Mouse (Mus musculus) liver, postnatal 0 days (tissue): ENCODE measurements at regions not wholly inside any gene's neighbourhood (a gene's known extent, or its start where the extent isn't known, plus 50 kb on each side); places are given as distances from the start of the nearest gene placed in this dataset.

ENCODE experiments used
- CTCF ChIP-seq: sonication (generic); IDR thresholded peaks from 2 replicates; pipeline ENCODE4 v1.5.1; 2016; ENCODE audit warnings: antibody characterized with exemption, low read depth
- EP300 ChIP-seq: IDR thresholded peaks from 2 replicates; pipeline ENCODE4 v1.6.1; 2016; ENCODE audit warnings: antibody characterized with exemption, low read depth, mild to moderate bottlenecking

DNA sequence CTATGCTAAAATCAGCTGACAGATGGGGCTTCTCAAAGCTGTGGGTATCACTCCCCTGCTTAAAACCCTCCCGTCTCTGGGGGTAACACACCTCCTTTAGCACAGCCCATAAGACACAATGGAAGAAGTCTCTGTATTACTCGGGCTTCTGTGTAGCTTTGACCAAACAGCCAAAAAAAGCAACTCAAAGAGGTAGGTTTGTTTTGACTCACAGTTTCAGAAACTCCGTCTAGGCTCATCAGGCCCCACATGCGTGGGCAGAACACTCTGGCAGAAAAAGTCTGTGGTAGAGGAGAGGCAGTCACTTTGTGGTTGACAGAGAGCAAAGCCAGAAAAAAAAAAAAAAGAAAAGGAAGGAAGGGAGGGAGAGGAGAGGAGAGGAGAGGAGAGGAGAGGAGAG lies 133.8 kb downstream of the Rps15a start:
- no peak for TF ChIP-seq CTCF
- no peak for TF ChIP-seq EP300
